Mouse (Mus musculus): ENCODE measurements around the gene Spata46.

The Spata46 gene

GRCm38 (mm10) chr1:170308503-170308902, at the start of gene Spata46:
Gene Spata46 (plus strand): TSS chr1:170308803.
- DNase-seq (ENCODE audit: low read depth) = no peak

DNA sequence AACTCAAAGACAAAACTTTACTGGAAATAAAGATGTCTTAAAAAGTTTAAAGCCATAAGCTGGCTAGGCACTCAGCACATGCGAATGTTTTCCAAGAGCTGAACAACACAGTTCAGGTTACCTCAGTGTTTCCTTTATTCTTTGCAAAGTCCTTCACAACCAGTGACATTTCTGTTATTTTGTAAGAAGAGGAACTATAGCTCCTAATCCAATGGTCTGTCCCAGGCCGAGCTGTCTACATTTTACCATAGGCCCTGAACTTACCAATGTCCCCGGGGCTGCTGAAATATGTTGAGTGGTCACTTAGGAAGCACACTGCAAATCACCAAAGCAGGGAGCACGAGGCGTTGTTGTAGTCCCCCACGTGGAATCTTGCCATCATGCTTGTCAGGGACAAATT, 38.3 kb upstream of the Spata46 start:
- no peak for DNase-seq (ENCODE audit: low read depth)

DNA sequence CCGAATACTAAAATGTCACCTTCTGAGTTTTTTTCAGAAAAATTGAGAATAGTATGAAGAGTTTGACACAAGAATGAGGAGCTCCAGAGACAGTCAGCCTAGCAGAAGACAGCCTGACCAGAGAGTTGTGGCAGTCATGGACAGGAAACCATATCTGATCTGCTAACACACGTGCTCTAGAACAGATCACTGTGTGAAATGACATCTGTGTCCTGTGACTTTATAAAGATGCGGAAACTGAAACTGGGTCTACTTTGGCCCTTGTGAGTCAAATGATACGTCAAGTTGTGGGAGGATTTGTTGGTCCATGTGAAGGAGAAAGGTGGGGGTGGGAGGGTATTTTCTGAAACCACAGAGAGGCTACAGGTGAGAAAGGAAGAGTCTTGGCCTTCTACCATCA, 37.9 kb upstream of the Spata46 start:
- DNase-seq (ENCODE audit: low read depth) = no peak

DNA sequence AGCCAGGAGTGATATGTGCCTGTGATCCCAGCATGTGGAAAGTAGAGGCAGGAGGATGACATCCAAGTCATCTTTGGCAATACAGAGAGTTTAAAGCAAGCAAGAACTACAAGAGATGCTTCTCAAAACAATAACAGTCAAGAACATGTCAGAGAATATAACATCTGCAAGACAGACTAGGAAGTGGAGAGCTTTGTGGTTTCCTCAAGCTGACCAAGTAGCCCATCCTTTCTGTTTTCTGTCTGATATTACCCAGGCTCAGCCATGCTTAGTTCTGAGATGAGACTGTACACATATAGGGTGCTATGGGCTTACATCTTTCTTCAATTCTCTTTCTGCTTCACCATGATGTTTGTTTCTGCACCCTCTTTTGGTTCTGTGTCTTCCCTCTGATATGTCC, 35.4 kb upstream of the Spata46 start:
- DNase-seq (ENCODE audit: low read depth) = no peak

DNA sequence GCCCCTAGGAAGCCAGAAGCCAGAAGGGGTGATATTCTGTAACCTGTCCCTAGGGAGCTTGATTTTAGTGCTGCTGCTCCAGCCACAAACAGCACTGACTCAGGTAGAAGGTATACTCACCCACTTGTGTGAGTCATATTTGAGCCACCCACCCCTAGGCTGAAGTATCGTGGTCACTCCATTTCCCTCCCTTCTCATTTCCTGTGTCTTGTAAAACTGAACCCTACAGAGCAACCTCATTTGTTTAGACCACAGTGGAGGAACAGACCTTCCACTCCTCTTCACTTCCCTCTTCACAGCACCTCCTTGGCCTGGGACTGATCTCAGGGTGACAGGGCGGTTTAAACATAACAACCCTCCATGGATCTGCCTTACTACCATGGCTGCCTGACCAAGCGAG, 31.6 kb upstream of the Spata46 start, which contains the start of gene Sh2d1b1:
Gene Sh2d1b1, plus strand, starts transcription at position 305 of the 400 bp plus-strand sequence.
- DNase-seq (ENCODE audit: low read depth) = no peak

- DNase-seq (ENCODE audit: low read depth) = no peak
These were observed 26.0 kb upstream of the Spata46 start for GRCm38 (mm10) chr1:170282415-170283129.

DNA sequence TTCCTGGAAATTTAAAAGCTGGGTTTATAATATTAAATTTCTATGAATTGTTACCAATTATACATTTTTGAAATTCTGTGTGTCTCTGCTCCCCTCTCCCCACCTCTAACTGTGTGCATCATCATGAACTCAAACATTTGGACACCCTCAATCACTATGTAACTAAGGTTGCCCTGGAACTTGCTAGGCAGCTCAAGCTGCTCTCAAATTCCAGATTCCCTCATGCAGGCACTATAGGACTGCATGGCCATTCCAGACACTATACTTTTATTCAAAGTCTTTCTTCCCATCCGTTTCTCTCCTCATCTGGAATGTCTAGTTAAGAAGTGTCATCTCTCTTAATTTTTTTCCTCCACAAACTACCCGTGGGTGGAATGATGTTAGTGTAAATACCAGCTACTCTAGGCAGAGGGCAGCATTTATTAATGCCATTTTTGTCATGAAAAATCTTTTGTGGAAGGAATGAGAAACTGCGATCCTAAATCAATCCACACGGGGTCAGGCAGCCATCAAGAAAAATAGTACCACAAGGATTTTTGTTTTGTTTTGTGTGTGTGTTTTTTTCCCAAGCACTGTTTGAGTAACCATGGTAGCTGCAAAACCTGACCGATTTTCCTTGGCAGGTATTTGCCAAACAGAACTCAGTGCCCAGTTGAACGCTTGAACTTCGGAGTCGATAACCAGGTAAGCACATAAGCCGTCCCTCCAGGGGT, 16.2 kb upstream of the Spata46 start:
- DNase-seq (ENCODE audit: low read depth) = peak; percentile 60

GRCm38 (mm10) chr1:170293257-170293656, 15.3 kb upstream of the Spata46 start:
- DNase-seq (ENCODE audit: low read depth) = no peak

DNA sequence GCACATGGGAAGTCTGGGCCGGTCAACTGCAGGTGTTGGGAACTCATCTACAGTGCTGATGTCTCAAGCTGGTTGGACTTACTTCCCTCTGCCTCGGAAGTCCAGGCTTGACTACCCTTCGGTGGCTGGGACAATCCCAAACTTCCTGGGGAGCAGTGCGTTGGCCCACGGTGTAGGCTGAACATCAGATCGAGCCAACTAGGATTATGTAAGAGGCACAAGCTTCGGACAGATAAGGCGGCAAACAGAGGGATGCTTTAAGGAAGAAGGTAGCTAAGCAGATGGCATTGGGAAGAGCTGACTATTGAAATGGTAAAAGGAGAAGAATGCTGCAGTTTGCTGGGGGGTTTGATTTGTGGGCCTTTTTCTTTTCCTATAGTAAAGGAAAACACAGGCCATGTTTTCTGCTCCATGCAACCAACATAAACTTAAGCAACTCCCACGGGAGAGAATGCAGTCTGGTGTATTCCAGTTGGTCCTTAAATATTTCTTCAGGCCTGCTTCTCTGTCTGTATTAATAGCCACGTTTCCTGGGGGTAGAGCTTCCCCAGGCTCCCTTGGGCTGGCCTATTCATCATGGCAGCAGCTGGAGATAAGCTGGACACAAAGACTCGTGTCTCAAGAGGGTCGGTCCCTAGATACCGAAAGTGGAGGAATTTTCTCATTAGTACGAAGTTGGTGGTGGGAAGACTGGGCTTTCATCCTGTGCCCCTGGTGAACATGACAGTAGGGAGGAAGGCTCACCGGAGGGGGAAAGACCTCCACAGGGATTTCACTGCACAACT, 13.6 kb upstream of the Spata46 start:
- DNase-seq (ENCODE audit: low read depth) = no peak

GRCm38 (mm10) chr1:170299496-170299895, 9.1 kb upstream of the Spata46 start:
- no peak for DNase-seq (ENCODE audit: low read depth)

- DNase-seq (ENCODE audit: low read depth) = no peak
These were observed 6.9 kb upstream of the Spata46 start for GRCm38 (mm10) chr1:170301686-170302085.

- no peak for DNase-seq (ENCODE audit: low read depth)
These were observed 6.1 kb upstream of the Spata46 start for GRCm38 (mm10) chr1:170302456-170302855.

DNA sequence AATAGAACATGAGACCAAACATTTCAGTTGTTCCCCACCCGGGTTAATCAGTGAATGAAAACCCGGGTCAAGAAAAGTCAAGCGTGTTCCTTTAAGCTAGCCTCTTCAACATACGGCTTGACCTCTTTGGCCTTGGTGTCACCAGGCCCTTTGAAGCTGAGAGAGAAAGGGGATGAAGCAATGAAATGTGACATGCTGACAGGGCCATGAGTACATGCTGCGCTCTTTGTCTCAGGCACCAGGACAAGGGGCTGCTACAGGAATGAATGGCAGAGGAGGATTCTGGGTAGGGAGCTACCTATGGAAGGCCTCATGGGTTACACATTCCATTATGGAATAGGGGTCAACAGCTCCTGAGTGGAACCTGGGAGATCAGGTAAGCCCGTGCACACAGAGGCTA, 5.5 kb upstream of the Spata46 start:
- no peak for DNase-seq (ENCODE audit: low read depth)

DNA sequence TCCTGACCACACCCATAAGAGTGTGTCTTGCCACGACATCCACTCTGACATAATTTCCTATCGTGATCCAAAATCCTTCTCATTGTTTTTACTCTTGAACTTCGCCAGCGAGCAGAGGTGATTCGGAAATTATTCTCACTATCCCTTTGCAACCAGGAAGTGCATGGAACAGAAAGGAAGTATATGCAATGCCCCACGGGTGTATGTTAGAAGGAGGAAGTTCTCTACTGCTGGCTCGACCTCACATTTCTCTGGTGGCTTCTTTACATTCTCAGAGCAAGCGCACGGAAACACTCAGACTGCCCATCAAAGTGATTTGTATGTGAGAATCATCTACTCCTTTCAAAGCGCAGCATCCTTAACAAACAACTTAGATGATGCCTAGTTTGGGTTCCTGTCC, 3.6 kb upstream of the Spata46 start:
- no peak for DNase-seq (ENCODE audit: low read depth)

GRCm38 (mm10) chr1:170306232-170306631, 2.4 kb upstream of the Spata46 start, which contains the start of gene Gm7694:
Gene Gm7694 (minus strand): TSS chr1:170306332.
- DNase-seq (ENCODE audit: low read depth) = no peak

DNA sequence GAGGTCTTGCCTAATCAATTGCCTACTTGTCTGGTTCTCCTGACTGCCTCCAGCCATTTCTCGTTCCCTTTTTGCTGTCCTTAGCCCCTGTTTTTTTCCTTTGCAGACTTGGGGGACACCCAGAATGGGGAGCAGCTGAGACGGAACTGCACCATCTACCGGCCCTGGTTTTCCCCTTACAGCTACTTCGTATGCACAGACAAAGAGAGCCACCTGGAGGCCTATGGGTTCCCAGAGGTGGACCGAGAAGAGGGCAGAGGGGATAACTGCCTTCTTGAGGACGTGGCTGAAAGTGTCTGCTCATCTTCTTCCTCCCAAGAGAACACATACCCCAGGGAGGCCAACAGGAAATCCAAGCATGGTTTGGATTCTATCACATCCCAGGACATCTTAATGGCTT, 2.8 kb downstream of the Spata46 start:
- DNase-seq (ENCODE audit: low read depth) = no peak

GRCm38 (mm10) chr1:170322046-170322445, 13.4 kb downstream of the Spata46 start:
- no peak for DNase-seq (ENCODE audit: low read depth)

- no peak for DNase-seq (ENCODE audit: low read depth)
These were observed 14.4 kb downstream of the Spata46 start for GRCm38 (mm10) chr1:170323001-170323400.

DNA sequence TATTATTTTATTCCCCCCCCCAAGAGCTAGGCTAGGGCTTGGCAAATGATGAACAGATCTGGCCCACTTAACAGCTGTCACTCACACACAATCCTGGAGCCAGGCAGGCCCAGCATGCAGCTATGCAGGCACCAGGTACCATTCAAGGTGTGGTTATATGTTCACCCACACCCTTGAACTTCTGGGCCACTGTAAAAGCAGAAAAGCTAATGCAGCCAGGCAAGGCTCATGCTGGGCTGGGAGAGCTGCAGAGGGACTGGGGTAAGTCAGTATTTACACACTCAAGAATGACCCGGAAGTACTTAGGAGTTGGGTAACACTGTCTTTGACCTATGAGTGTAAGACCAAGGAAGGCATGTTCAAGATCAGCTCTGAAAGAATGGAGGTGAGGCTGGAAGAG, 15.7 kb downstream of the Spata46 start:
- no peak for DNase-seq (ENCODE audit: low read depth)

DNA sequence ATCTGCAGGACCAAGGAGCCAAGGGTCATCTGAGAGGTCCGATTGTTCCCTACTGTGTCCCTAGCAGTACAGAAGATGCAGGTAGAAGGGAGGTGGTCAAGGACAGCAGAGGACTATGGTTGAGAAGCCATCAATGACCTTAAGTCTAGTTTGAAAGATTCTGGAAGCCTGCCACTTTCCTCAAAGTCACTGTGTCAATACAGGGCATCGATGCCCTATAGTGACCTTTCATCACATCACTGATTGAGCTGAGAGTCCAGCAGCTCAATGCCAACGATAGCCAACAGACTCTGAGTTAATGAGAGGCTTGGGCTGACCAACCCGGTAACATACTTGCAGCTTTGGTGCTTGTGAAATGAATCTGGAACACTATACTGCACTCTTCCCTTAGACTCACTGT, 16.7 kb downstream of the Spata46 start:
- DNase-seq (ENCODE audit: low read depth) = no peak

DNA sequence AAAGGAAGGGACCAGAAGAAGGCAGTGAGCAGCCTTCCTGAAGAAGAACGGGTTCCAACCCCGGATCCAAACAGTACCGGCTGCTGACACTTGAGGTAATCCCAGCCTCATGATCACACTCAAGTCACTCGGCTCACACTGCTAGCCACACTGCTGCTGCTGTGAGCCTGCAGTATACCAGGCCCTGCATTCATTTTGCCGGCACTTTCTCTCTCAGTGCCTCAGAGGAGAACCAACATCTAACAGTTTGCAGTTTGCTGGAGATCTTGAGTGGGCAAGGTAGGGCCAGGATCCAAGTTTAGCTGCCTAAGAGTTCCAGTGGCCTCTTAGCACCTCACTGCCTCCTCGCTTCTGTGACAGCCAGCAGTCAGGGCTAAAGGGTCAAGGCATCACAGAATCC, 23.3 kb downstream of the Spata46 start:
- no peak for DNase-seq (ENCODE audit: low read depth)

GRCm38 (mm10) chr1:170332775-170333174, 24.2 kb downstream of the Spata46 start:
- no peak for DNase-seq (ENCODE audit: low read depth)

DNA sequence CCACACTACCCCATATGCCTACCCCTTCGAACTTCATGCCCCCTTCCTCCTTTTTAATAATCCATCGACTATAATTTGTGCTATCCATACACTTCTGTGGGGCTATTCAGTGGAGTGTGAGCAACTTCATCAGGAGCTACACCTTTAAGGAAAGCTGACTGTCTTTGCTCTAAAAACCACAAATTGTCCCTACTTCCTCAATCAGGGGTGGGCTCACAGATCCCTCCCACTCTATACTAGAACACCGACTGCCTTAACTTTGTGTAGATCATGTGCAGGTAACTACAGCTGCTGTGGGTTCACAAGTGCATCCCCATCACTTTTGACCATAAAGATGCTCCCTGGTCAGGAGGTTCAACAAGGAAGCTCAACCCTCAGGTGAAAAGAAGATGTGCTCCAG, 31.3 kb downstream of the Spata46 start:
- DNase-seq (ENCODE audit: low read depth) = no peak
